Mouse (Mus musculus) ES-E14 (cell line): ENCODE measurements around the gene Lim2.

Experiments
- CHD2 ChIP-seq: IDR thresholded peaks from 2 replicates; pipeline ENCODE4 v1.6.1; 2014; ENCODE audit warnings: mild to moderate bottlenecking, low read depth, low read length, inconsistent platforms
- HCFC1 ChIP-seq: IDR thresholded peaks from 2 replicates; pipeline ENCODE4 v1.6.1; 2012; ENCODE audit warnings: low read length, inconsistent platforms, borderline replicate concordance; ENCODE audit not compliant: insufficient read depth
- MAFK ChIP-seq: IDR thresholded peaks from 2 replicates; pipeline ENCODE4 v1.6.1; 2014; ENCODE audit warnings: mild to moderate bottlenecking, low read depth, low read length, inconsistent platforms; ENCODE audit not compliant: insufficient read depth
- ZC3H11A ChIP-seq: IDR thresholded peaks from 2 replicates; pipeline ENCODE4 v1.6.1; 2012; ENCODE audit warnings: low read depth, mild to moderate bottlenecking, inconsistent platforms, low read length, borderline replicate concordance
- ZNF384 ChIP-seq: IDR thresholded peaks from 2 replicates; pipeline ENCODE4 v1.6.1; 2012; ENCODE audit warnings: low read depth, low read length, inconsistent platforms

GRCm38 (mm10) chr7:43432891-43433290, 5.4 kb downstream of the Lim2 start:
- TF ChIP-seq HCFC1 (no peak), ZC3H11A (no peak), ZNF384 (no peak), MAFK (no peak), CHD2 (no peak)
